Mouse (Mus musculus) heart, embryonic 14.5 days (tissue): ENCODE data around the gene Ykt6. TPM values are rescaled to one million over a fixed set of nuclear protein-coding genes. Genes with fewer than 3 reads are reported as not detected.

Experiments
- ATAC-seq: fragments of 200-750 bp; cut with Nextera tagmentation; 2 replicates; pipeline ENCODE4 v1.8.0; 2017; ENCODE audit warnings: low read depth, moderate TSS enrichment; ENCODE audit not compliant: insufficient number of reproducible peaks, insufficient read depth, low FRiP score
- H3K27ac ChIP-seq, 2 experiments: fragments of 200-500 bp in 1 of 2; fragments of 300-500 bp in 1 of 2; sonication (generic) in 1 of 2; replicated peaks in 1 of 2; 2 replicates each; pipeline ENCODE4 v1.5.1; 2012 to 2014; ENCODE audit warnings: low read depth in 2 of 2, low read length in 2 of 2, control low read depth in 1 of 2, mild to moderate bottlenecking in 1 of 2, mixed read lengths in 1 of 2; ENCODE audit not compliant: control insufficient read depth in 1 of 2, insufficient read depth in 1 of 2
- H3K27me3 ChIP-seq: fragments of 300-500 bp; sonication (generic); 2 replicates; pipeline ENCODE4 v1.6.1; 2014; ENCODE audit warnings: mild to moderate bottlenecking, low read length, control low read depth; ENCODE audit not compliant: control insufficient read depth, insufficient read depth
- H3K36me3 ChIP-seq: fragments of 300-500 bp; sonication (generic); 2 replicates; pipeline ENCODE4 v1.6.1; 2014; ENCODE audit warnings: mild to moderate bottlenecking, control low read depth, low read length, mixed read lengths; ENCODE audit not compliant: control insufficient read depth, insufficient read depth
- H3K4me1 ChIP-seq, 2 experiments: fragments of 200-500 bp in 1 of 2; fragments of 300-500 bp in 1 of 2; sonication (generic) in 1 of 2; 2 replicates each; pipeline ENCODE4 v1.6.1; 2012 to 2014; ENCODE audit warnings: low read length in 2 of 2, control low read depth in 1 of 2, mixed read lengths in 1 of 2; ENCODE audit not compliant: control insufficient read depth in 2 of 2, insufficient read depth in 2 of 2
- H3K4me2 ChIP-seq: fragments of 300-500 bp; sonication (generic); 2 replicates; pipeline ENCODE4 v1.6.1; 2014; ENCODE audit warnings: mild to moderate bottlenecking, low read length
- H3K4me3 ChIP-seq, 2 experiments: fragments of 200-500 bp in 1 of 2; fragments of 300-500 bp in 1 of 2; sonication (generic) in 1 of 2; 2 replicates each; pipeline ENCODE4 v1.5.1; 2012 to 2014; ENCODE audit warnings: low read length in 2 of 2, mild to moderate bottlenecking in 2 of 2, control low read depth in 1 of 2, low read depth in 1 of 2, moderate library complexity in 1 of 2; ENCODE audit not compliant: control insufficient read depth in 1 of 2, insufficient read depth in 1 of 2
- H3K9ac ChIP-seq: fragments of 300-500 bp; sonication (generic); 2 replicates; pipeline ENCODE4 v1.6.1; 2014; ENCODE audit warnings: mild to moderate bottlenecking, low read length
- H3K9me3 ChIP-seq: fragments of 300-500 bp; sonication (generic); 2 replicates; pipeline ENCODE4 v1.6.1; 2016; ENCODE audit warnings: low read length, control low read depth; ENCODE audit not compliant: control insufficient read depth
- WGBS: fragments of 180-500 bp; shearing (Covaris S2); extraction: QIAGEN DNeasy Blood & Tissue Kit; methylation state at CpG from one replicate; pipeline ENCODE4 v1.1.7; 2014; 5-methylcytosine and 5-hydroxymethylcytosine counted together
- polyA plus RNA-seq: library from polyadenylated mRNA; unstranded; fragments of >200 nt; fragmentation: Nextera tagmentation; extraction: Ambion mirVana; gene quantifications from 2 replicates; pipeline ENCODE4 v1.2.1, GENCODE M21; 2014

Gene Ykt6
- polyA plus RNA-seq, 1 experiment from 2014 or later = 19.1 TPM

- Histone ChIP-seq H3K9me3 (no peaks in the 10 kb centered on the region), H3K27ac (no peak overlapping the region), H3K4me3 (no peak overlapping the region), H3K36me3 (no peaks in the 10 kb centered on the region), H3K4me2 (no peak overlapping the region), H3K27me3 (no peaks in the 10 kb centered on the region), H3K9ac (no peak overlapping the region), H3K4me1 (no peaks in the 10 kb centered on the region; a peak in 1 of 4 replicates)
- 75% methylated on average over 6 of the region's 6 CpGs for WGBS
- ATAC-seq = no peak
Observed at GRCm38 (mm10) chr11:6015011-6015431, 59.5 kb downstream of the Ykt6 start.

- no peak overlapping the region for H3K9ac ChIP-seq
- H3K9me3 ChIP-seq = no peaks in the 10 kb centered on the region
- no peaks in the 10 kb centered on the region for H3K36me3 ChIP-seq
- 2% methylated on average over 3 of the region's 3 CpGs for WGBS
- H3K27ac ChIP-seq = no peak overlapping the region
- H3K4me3 ChIP-seq = no peak overlapping the region
- H3K4me1 ChIP-seq = no peaks in the 10 kb centered on the region; a peak in 1 of 4 replicates
- no peak for ATAC-seq
- no peak overlapping the region for H3K4me2 ChIP-seq
- H3K27me3 ChIP-seq = no peaks in the 10 kb centered on the region
Observed at GRCm38 (mm10) chr11:6016368-6016767, 60.9 kb downstream of the Ykt6 start.

- 56% methylated on average over 9 of the region's 9 CpGs for WGBS
- Histone ChIP-seq H3K9ac (no peak overlapping the region), H3K27me3 (no peaks in the 10 kb centered on the region), H3K4me1 (no peaks in the 10 kb centered on the region; a peak in 1 of 4 replicates), H3K4me3 (no peak overlapping the region), H3K9me3 (no peaks in the 10 kb centered on the region), H3K27ac (no peak overlapping the region), H3K36me3 (no peaks in the 10 kb centered on the region), H3K4me2 (no peak overlapping the region)
- no peak for ATAC-seq
Observed at GRCm38 (mm10) chr11:6016797-6017395, 61.4 kb downstream of the Ykt6 start.

Other genes with a start within 250 kb of the Ykt6 start
- 219 and 235 TPM in 2 replicates for gene Mrps24, start 240.0 kb upstream of the Ykt6 start, polyA plus RNA-seq
- 19.9 and 22.1 TPM in 2 replicates for gene Urgcp, start 193.3 kb upstream of the Ykt6 start, polyA plus RNA-seq
- 65.6 and 71.2 TPM in 2 replicates for gene Dbnl, start 167.2 kb upstream of the Ykt6 start, polyA plus RNA-seq
- 1,077 and 1,126 TPM in 2 replicates for gene Pgam2, start 152.0 kb upstream of the Ykt6 start, polyA plus RNA-seq
- 5.6 and 7.0 TPM in 2 replicates for gene Polm, start 117.7 kb upstream of the Ykt6 start, polyA plus RNA-seq
- 25.0 and 32.8 TPM in 2 replicates for gene Aebp1, start 93.7 kb upstream of the Ykt6 start, polyA plus RNA-seq
- gene Pold2, start 77.4 kb upstream of the Ykt6 start, polyA plus RNA-seq = 77.0 and 86.2 TPM in 2 replicates
- 5,314 and 7,420 TPM in 2 replicates for gene Myl7, start 56.9 kb upstream of the Ykt6 start, polyA plus RNA-seq
- gene Gck, start 5.6 kb upstream of the Ykt6 start, polyA plus RNA-seq = 0.39 and 0.65 TPM in 2 replicates
- 2.4 and 2.5 TPM in 2 replicates for gene Camk2b, start 110.7 kb downstream of the Ykt6 start, polyA plus RNA-seq
- 0.42 and 0.80 TPM in 2 replicates for gene A730071L15Rik, start 244.3 kb downstream of the Ykt6 start, polyA plus RNA-seq
- 30.1 and 30.4 TPM in 2 replicates for gene Nudcd3, start 244.7 kb downstream of the Ykt6 start, polyA plus RNA-seq